Mouse (Mus musculus): Measurements from ENCODE around the gene Spon1.

DNA sequence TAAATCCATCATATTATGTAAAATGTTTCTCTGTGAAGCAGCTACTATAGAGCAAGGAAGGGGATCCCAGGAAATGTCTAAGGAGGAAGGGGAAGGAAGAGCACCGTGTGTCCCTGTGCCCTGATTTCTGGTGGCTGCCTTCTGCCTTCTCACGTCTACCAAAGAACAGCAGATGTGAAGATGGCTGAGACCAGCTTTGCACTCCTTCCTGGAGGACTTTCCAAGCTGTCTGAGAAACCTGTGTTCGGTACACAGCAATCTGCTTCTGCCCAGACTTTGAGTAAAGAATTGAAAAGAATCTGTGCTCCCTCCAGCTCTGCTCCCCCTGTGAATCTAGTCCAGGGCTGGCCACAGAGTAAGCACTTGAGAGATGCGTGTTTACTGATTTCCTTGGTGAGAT lies 206.7 kb downstream of the Spon1 start:
- no peak for TF ChIP-seq CTCF (conservative IDR thresholded peaks at IDR 0.05; ENCODE audit: low read length)
- TF ChIP-seq POU5F1 (IDR thresholded peaks at IDR 0.05; ENCODE audit: borderline replicate concordance, low read length): no peak
- no peak for TF ChIP-seq NANOG (IDR thresholded peaks at IDR 0.05; ENCODE audit: borderline replicate concordance, low read length)

Data from E14TG2a.4 (cell line).